Mouse (Mus musculus) neural tube, embryonic 10.5 days (tissue): ENCODE data around the gene Pex11g.

Experiments
- DNase-seq: peaks from one replicate; pipeline ENCODE4 v3.0.0-alpha.2; 2017; ENCODE audit warnings: low spot score; ENCODE audit errors: extremely low spot score

Gene Pex11g

GRCm38 (mm10) chr8:3481605-3482004, 14.1 kb upstream of the Pex11g start:
- no peak for DNase-seq

DNA sequence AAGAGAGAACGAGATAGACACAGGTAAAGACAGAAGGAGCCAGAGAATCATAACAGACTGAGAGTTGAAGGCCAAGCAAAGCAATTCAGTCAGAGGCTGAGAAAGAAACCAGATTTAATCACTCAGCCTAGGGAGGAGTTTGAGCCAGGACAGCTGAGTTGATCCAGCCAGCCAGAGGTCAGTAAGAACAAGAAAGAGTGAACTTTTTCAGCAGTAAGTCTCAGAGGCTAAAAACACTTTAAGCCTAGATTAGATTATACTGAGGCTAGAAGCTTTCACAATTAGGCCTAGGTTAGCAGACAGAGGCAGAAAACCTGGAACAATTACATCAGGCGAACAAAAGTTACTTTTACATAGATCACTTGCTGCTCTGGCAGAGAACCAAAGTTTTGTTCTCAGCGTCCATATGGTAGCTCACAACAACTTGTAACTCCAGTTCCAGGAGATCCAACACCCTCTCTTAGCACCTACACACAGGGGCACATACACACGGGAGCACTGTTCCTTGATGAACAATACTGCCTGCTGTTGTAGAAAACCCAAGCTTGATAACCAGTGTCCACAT, 12.8 kb upstream of the Pex11g start:
- DNase-seq: no peak

DNA sequence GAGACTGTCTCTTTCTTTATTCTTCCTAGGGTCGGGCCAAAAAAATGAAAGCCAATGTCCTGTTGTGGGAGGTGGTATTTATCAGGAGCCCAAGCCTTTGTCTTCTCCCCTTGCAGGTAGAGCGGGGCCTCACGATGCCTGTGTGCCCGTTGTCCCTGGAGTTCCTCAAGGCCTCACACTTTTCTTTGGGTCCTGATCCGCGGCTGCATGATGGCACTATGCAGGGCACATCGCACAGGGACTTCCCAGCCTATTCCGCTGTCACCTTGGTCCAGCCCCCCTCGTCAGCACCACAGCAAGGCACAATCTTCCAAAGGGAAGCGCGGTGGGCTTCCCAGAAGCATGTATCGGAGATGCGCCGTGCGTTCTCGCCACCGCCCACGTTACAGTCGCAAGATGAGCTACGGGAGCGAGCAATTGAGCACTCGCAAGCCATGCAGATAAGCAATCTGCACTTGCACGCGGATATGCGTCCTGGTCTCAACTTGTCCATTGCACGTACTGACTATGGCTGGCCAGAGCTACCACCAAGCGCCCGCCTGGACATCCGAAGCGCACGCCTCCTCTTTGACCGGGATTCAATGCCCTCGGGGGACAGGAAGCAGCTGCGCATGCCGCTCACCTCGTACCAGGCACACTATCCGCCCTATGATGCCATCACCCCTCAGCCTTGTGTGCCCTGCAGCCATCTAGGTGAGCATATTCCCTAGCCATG, 8.4 kb upstream of the Pex11g start:
- no peak for DNase-seq

DNA sequence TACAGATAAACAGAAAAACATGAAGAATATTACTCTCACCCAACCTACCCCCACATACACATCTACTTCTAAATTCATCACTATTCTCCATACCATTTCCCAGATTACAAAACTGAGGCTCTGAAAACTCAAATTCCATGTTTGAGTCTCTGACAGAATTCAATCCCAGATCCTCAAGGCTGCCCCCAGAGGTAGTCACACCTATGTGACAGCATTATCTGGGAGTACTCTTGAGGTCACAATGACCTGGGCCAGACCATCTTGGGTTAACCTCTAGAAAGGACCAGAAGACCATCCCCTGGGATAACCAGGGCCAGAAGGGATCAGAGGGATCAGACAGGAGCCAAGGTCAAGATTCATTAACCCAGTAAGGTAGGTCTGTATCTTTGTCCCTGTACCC, 3.1 kb upstream of the Pex11g start, which contains the start of gene Tex45:
Gene Tex45, plus strand, starts transcription at position 301 of the 400 bp plus-strand sequence.
- no peak for DNase-seq

DNA sequence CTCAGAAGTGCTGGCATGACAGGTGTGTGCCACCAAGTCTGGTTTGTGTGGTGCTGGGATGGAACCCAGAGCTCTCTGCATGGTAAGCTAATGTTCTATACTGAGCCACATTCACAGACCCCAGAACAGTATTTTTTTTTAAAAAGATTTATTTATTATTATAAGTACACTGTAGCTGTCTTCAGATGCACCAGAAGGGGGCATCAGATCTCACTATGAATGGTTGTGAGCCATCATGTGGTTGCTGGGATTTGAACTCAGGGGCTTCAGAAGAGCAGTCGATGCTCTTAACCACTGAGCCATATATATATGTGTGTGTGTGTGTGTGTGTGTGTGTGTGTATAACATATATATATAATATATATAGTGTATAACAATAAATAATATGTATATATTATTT, 1.4 kb upstream of the Pex11g start:
- DNase-seq: no peak

DNA sequence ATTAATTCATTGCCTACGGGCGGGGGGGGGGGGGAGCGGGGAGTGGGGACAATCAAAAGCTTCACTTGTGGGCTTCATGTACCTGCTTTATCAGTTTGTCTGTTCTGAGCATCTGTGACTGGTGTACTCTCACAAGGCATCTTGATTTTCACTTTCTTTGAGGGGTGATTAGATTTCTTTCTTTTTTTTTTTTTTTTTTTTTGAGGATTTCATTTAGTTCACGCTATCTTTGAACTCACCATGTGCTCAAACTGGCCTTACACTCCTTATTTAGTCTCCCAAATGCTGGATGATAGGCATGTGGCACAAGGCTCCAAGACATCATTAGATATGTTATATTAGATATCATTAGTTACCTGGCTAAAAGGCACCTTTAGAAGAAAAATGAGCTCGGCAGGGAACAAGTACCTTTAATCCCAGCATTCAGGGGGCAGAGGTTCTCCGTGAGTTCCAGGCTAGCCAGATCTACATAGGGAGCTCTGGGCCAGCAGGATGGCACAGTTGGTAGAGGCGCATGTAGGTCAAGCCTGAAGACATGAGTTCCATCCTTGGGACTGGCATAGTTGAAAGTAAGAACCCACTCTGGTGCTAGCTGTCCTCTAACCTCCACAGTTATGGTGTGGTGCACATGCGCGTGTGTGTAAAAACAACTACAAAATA, 536 bp upstream of the Pex11g start:
- DNase-seq: no peak

DNA sequence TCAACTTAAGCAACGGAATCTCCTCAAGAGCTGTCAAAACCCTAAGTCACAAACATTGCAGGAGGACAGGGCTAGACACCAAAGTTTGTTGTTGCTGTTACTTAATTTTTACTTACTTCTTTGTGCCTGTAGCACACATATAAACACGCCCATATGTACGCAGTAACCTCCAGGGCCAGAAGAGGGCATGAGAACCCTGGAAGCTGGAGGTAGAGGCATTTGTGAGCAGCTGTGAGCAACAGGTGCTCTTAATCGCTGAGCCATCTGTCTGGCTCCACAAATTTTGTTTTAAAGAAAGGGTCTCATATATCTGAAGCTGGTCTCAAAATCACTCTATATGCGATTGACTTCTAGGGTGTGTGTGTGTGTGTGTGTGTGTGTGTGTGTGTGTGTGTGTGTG, 3.2 kb downstream of the Pex11g start:
- DNase-seq: peak; percentile 61

DNA sequence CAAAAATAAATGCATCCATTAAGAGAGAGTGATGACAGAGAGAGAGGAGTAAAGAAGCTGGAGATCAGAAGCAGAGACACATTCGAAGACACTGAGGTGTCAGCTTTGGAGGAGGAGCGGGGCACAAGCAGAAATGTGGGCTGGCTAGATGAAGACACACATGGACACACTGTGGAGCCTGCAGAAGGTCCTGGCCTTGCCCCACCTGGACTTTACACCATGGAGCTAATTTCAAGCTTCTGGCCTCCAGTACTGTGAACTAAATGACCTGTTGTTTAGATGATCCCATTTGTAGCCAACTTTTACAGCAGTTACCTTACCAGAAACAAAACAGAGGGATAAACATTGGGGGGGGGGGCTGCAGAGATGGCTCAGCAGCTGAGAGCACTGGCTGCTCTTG, 4.2 kb downstream of the Pex11g start:
- DNase-seq: no peak

GRCm38 (mm10) chr8:3451992-3452391, 15.5 kb downstream of the Pex11g start:
- no peak for DNase-seq

GRCm38 (mm10) chr8:3450670-3451069, 16.8 kb downstream of the Pex11g start:
- DNase-seq: peak; percentile 60

- no peak for DNase-seq
Observed at GRCm38 (mm10) chr8:3449226-3449625, 18.3 kb downstream of the Pex11g start.

DNA sequence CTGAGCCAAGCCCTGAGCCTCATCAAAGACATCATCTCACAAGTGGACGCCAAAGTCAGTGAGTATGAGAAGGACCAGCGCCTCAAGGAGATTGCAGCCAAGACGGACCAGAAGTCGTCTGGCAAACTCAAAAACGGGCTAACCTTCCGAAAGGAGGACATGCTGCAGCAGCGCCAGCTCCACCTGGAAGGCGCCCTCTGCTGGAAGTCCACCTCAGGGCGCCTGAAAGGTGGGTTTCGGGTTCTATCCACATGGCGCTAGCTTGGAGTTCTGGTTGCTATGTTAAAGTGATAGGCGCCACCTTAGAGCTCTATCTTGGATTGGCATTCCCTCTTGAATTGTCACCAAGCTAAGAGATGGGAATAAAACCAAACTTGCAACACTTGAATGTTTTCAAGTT, 28.0 kb downstream of the Pex11g start:
- DNase-seq: no peak

GRCm38 (mm10) chr8:3436492-3436891, 31.0 kb downstream of the Pex11g start:
- no peak for DNase-seq

- DNase-seq: no peak
Observed at GRCm38 (mm10) chr8:3431113-3431512, 36.4 kb downstream of the Pex11g start.

DNA sequence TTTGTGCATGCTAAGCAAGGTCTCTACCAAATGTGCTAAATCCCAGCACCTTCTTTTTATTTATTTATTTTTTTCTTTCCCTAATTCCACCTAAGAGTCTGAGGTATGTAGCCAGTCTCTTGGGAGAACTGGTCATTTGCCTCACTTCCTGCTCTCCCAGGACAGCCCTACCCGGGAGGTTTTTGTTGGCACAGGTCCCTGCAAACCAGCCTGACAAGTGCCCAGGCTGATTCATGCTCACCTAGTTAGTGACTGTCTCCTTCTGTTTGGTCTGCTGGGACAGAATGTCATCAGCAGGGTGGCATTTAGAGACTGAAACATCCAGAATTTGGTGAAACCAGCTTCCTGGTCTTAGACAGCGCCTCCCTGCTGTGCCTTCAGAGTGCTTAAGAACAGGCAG, 37.5 kb downstream of the Pex11g start:
- no peak for DNase-seq

DNA sequence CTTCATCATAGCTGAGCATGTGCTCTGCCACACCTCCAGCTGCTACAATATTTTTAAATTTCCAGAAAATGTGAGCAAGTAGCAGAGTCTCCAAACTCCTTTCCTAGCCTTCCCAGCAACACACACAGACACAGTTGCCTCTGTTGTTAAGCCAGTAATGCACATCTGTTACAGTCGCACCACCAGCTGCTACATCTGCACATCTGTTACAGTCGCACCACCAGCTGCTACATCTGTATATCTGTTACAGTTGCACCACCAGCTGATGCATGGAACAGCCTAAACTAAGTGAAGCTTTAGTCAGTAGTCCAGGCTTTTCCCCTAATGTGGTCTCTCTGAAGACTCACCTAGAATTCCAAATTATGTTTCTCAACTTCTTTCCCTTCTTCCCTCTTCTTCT, 39.1 kb downstream of the Pex11g start:
- no peak for DNase-seq

DNA sequence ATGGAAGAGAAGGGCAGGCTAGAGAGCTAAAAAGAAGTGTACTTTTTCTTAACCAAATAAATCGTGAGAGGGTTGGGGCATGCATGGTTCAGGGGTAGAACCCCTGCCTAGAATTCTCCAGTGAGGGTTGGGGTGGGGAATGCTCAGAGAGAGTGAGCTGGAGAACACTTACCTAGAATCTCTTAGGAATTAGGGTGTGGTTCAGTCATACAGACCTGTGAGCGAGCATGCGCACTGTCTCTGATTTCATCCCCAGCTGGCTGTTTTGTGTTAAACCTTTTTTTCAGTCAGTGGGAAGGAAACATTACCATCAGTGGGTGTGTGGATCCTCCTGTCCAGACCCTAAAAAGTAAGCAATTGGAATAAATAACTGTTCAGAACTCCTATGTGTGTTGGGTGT, 41.3 kb downstream of the Pex11g start:
- DNase-seq: no peak

DNA sequence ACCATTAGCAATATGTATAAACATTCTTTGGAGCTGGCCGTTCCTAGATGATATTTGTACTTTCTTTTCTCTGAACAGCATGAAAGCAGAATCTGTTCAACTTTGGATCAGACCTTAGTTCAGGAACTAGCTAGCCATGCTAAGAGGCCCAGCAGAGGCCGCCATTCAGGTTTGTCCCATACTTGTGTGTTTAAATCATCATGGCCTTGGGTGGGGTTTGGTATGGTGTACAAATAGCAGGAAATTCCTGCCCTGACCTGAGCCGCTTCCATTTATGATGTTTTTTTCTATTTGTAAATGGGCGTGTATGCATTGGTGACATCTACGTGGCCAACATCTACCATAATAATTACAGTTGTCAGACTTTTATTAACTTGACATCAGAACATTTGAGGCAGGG, 42.3 kb downstream of the Pex11g start:
- DNase-seq: no peak

- DNase-seq: no peak
Observed at GRCm38 (mm10) chr8:3421507-3421906, 46.0 kb downstream of the Pex11g start.

- DNase-seq: no peak
Observed at GRCm38 (mm10) chr8:3420105-3420706, 47.3 kb downstream of the Pex11g start.

DNA sequence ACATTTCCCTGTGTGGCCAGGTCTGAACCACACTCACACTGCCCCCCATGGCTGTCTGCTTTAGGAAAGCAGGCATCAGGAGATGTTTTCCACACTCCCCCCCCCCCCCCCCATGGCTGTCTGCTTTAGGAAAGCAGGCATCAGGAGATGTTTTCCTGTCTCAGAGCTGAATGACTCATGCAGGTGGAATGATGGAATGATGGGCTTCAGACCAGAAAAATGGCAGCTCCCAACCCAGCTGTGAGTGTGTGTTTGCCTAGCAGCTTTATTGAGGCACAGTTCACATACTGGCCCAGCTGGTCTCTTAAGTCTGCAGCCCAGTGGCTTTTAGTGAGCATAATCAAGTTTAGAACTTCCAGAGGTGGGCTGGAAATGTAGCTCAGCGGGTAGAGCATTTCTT, 49.4 kb downstream of the Pex11g start:
- DNase-seq: no peak

DNA sequence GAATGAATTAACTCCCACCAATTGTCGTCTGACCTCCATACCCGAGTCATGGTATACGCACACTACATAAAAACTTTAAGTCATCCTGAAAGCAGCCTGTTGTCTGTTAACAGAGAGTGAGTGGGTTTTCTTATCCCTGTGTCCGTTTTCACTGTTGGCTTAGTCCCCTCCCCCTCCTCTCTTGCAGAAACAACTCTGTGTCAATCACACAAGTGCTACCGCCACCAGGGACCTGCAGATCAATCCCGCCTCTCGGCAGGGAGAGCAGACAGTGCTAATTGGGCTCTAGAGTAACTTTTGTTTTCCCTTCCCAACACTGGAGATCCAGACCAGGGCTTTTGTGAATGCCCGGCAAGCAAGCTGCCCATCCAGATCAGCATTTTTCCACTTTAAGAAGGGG, 50.0 kb downstream of the Pex11g start:
- DNase-seq: peak; percentile 39
